14 mouse cellular contexts compared by ENCODE assay signal in genomic region chr10:96624406-96624805, GRCm38 (mm10). TPM values are rescaled to one million over a fixed set of nuclear protein-coding genes. Genes with fewer than 3 reads are reported as not detected.
DNase-seq lines count a peak whose midpoint lies in the region; ATAC-seq and TF ChIP-seq lines count a peak whose summit lies in the region.
"Had no signal": no experiment of that assay in that cellular context is flagged by ENCODE, and none has a peak within 500 bp of the region (broad histone marks: within the 10 kb centered on the region; RNA-seq: fewer than 3 reads in every experiment).

No protein-coding gene starts in this region.

- no peak overlapping the region for H3K9ac ChIP-seq in hindbrain, embryonic 12.5 days
- no peak overlapping the region for H3K9ac ChIP-seq in forebrain, postnatal 0 days
- H3K9ac ChIP-seq in midbrain, embryonic 15.5 days = no peak overlapping the region
- no peak overlapping the region for H3K9ac ChIP-seq in heart, adult 2 months (ENCODE audit: low read depth, low read length)
- H3K9ac ChIP-seq: kidney, embryonic 15.5 days; lung, embryonic 15.5 days; midbrain, embryonic 12.5 days had no signal

- no peak for TF ChIP-seq POLR2A in heart, adult 2 months (IDR thresholded peaks at IDR 0.05; ENCODE audit: insufficient read depth, low read depth, low read length)

- DNase-seq in hindbrain, embryonic 10.5 days (ENCODE audit: low spot score) = no peak
- DNase-seq in 3T3-L1 (ENCODE audit: low read depth, low spot score) = peak; percentile 66
- DNase-seq in forebrain, postnatal 0 days = no peak
- DNase-seq in heart, adult 2 months = no peak
- DNase-seq: cerebellum, postnatal 14 days; thymus, adult 2 months had no signal

- no peaks in the 10 kb centered on the region for H3K9me3 ChIP-seq in hindbrain, embryonic 12.5 days (replicated peaks)
- H3K9me3 ChIP-seq in hindbrain, embryonic 10.5 days = no peaks in the 10 kb centered on the region
- H3K9me3 ChIP-seq in forebrain, postnatal 0 days (ENCODE audit: low read length) = no peaks in the 10 kb centered on the region
- H3K9me3 ChIP-seq in midbrain, embryonic 15.5 days = no peaks in the 10 kb centered on the region
- H3K9me3 ChIP-seq: kidney, embryonic 15.5 days; lung, embryonic 15.5 days; midbrain, embryonic 12.5 days had no signal

- TF ChIP-seq EP300 in heart, adult 2 months (IDR thresholded peaks at IDR 0.05; ENCODE audit: insufficient read depth, low read depth, low read length) = no peak

- intact Hi-C loops in heart, adult 2 months (cut with DNase I) = loop anchor here (5.0 kb wide), 2 partner anchors 63 to 238 kb away; no protein-coding TSS in a partner anchor

- peaks cover 44% of the 10 kb centered on the region for H3K4me1 ChIP-seq in hindbrain, embryonic 12.5 days
- peaks cover 57% of the 10 kb centered on the region for H3K4me1 ChIP-seq in hindbrain, embryonic 10.5 days (replicated peaks)
- peaks cover 41% of the 10 kb centered on the region for H3K4me1 ChIP-seq in forebrain, postnatal 0 days (ENCODE audit: insufficient read depth)
- H3K4me1 ChIP-seq in midbrain, embryonic 15.5 days = peaks cover 59% of the 10 kb centered on the region
- H3K4me1 ChIP-seq in heart, adult 2 months (ENCODE audit: control insufficient read depth, insufficient read depth, low read length) = peaks cover 8% of the 10 kb centered on the region

- peaks cover 27% of the 10 kb centered on the region for H3K36me3 ChIP-seq in hindbrain, embryonic 12.5 days
- peaks cover 93% of the 10 kb centered on the region for H3K36me3 ChIP-seq in hindbrain, embryonic 10.5 days
- H3K36me3 ChIP-seq in forebrain, postnatal 0 days (ENCODE audit: insufficient read depth) = peaks cover 10% of the 10 kb centered on the region; the same call in 1 of the 2 replicates
- no peaks in the 10 kb centered on the region; the same call in 1 of the 2 replicates for H3K36me3 ChIP-seq in midbrain, embryonic 15.5 days (replicated peaks)
- peaks cover 36% of the 10 kb centered on the region for H3K36me3 ChIP-seq in heart, adult 2 months (ENCODE audit: control insufficient read depth, insufficient read depth, low read length)

- ATAC-seq in hindbrain, embryonic 12.5 days (ENCODE audit: low FRiP score) = no peak
- no peak for ATAC-seq in forebrain, postnatal 0 days
- ATAC-seq in midbrain, embryonic 15.5 days (replicated peaks) = no peak
- no peak for ATAC-seq in megakaryocyte-erythroid progenitor cell, adult 5-6 weeks (replicated peaks; ENCODE audit: low FRiP score, low TSS enrichment, poor library complexity, severe bottlenecking)
- no peak for ATAC-seq in cerebellum, adult (ENCODE audit: insufficient number of reproducible peaks, low FRiP score, low TSS enrichment)

- H3K27ac ChIP-seq in hindbrain, embryonic 12.5 days = no peak overlapping the region
- no peak overlapping the region for H3K27ac ChIP-seq in hindbrain, embryonic 10.5 days
- no peak overlapping the region for H3K27ac ChIP-seq in forebrain, postnatal 0 days (ENCODE audit: low read depth, low read length)
- H3K27ac ChIP-seq in midbrain, embryonic 15.5 days = no peak overlapping the region
- H3K27ac ChIP-seq in heart, adult 2 months = no peak overlapping the region
- H3K27ac ChIP-seq: kidney, embryonic 15.5 days; lung, embryonic 15.5 days; midbrain, embryonic 12.5 days had no signal

- WGBS in hindbrain, embryonic 12.5 days = 89% methylated on average over 2 of the region's 2 CpGs
- 95% methylated on average over 2 of the region's 2 CpGs for WGBS in hindbrain, embryonic 10.5 days
- 90% methylated on average over 2 of the region's 2 CpGs for WGBS in forebrain, postnatal 0 days
- WGBS in midbrain, embryonic 15.5 days = 97% methylated on average over 2 of the region's 2 CpGs
- WGBS in heart, adult 2 months = 87% methylated on average over 2 of the region's 2 CpGs

- peaks cover 6% of the 10 kb centered on the region; the same call in 1 of the 2 replicates for H3K79me2 ChIP-seq in heart, adult 2 months (replicated peaks; ENCODE audit: control insufficient read depth, insufficient read depth, low read length)

- no peak for TF ChIP-seq CTCF in forebrain, postnatal 0 days (IDR thresholded peaks at IDR 0.05; ENCODE audit: low read depth)
- TF ChIP-seq CTCF in heart, adult 2 months (IDR thresholded peaks at IDR 0.05) = no peak

- no peak overlapping the region for H3K4me3 ChIP-seq in hindbrain, embryonic 12.5 days
- no peak overlapping the region for H3K4me3 ChIP-seq in hindbrain, embryonic 10.5 days
- peak overlapping the region; percentile 53; the same call in 1 of the 2 replicates for H3K4me3 ChIP-seq in forebrain, postnatal 0 days (ENCODE audit: low read depth, low read length)
- no peak overlapping the region for H3K4me3 ChIP-seq in midbrain, embryonic 15.5 days
- H3K4me3 ChIP-seq in heart, adult 2 months = no peak overlapping the region
- H3K4me3 ChIP-seq: kidney, embryonic 15.5 days; lung, embryonic 15.5 days; midbrain, embryonic 12.5 days had no signal

- peak overlapping the region; percentile 87 for H3K4me2 ChIP-seq in hindbrain, embryonic 12.5 days (replicated peaks)
- peak overlapping the region; percentile 78 for H3K4me2 ChIP-seq in forebrain, postnatal 0 days (ENCODE audit: low read depth)
- peak overlapping the region; percentile 68 for H3K4me2 ChIP-seq in midbrain, embryonic 15.5 days
- H3K4me2 ChIP-seq: kidney, embryonic 15.5 days; lung, embryonic 15.5 days had no signal

- no peaks in the 10 kb centered on the region for H3K27me3 ChIP-seq in hindbrain, embryonic 12.5 days
- no peaks in the 10 kb centered on the region for H3K27me3 ChIP-seq in hindbrain, embryonic 10.5 days (ENCODE audit: insufficient read depth, poor library complexity, severe bottlenecking)
- H3K27me3 ChIP-seq in forebrain, postnatal 0 days (ENCODE audit: insufficient read depth, low read length) = no peaks in the 10 kb centered on the region
- no peaks in the 10 kb centered on the region for H3K27me3 ChIP-seq in midbrain, embryonic 15.5 days (replicated peaks)
- H3K27me3 ChIP-seq in heart, adult 2 months (ENCODE audit: control insufficient read depth, insufficient read depth, low read length) = no peaks in the 10 kb centered on the region
- H3K27me3 ChIP-seq: CH12.LX; kidney, embryonic 15.5 days; lung, embryonic 15.5 days; midbrain, embryonic 12.5 days had no signal

RNA-seq across cellular contexts. Expression of gene Btg1, which starts 7.6 kb away (rescaled TPM):
- 69.1 and 69.6 TPM in 2 replicates for polyA plus RNA-seq in hindbrain, embryonic 12.5 days (2016; fragmentation: Nextera tagmentation; extraction: Ambion mirVana)
- polyA plus RNA-seq in hindbrain, embryonic 10.5 days (2016; fragmentation: Nextera tagmentation; extraction: Ambion mirVana) = 34.9 and 43.8 TPM in 2 replicates
- 22.2 and 28.1 TPM in 2 replicates for total RNA-seq in forebrain, postnatal 0 days (2014; rRNA removed)
- 23.5 and 28.7 TPM in 2 replicates for polyA plus RNA-seq in forebrain, postnatal 0 days (2015; fragmentation: Nextera tagmentation; extraction: Ambion mirVana)
- polyA plus RNA-seq in midbrain, embryonic 15.5 days (2015; fragmentation: Nextera tagmentation; extraction: Ambion mirVana) = 40.3 and 44.4 TPM in 2 replicates
- 9.0 and 19.6 TPM in 2 replicates for total RNA-seq in megakaryocyte-erythroid progenitor cell, adult 5-6 weeks (2014; fragmentation: Nextera tagmentation)
- total RNA-seq in megakaryocyte-erythroid progenitor cell, adult 5-6 weeks (2017) = 30.2 and 41.5 TPM in 2 replicates
- 10 to 100 TPM; 28.5 to 45.2 TPM for total RNA-seq in heart, adult 2 months (2021)
- polyA plus RNA-seq in heart, adult 2 months (2012; rRNA removed) = 10.4 and 11.7 TPM in 2 replicates
